Mouse (Mus musculus) bone marrow macrophage, adult 2 months (primary cell): ENCODE measurements around the gene Tdp2.

ENCODE experiments used
- CTCF ChIP-seq: IDR thresholded peaks from 2 replicates; pipeline ENCODE4 v1.5.1; 2012; ENCODE audit warnings: low read depth, mild to moderate bottlenecking, low read length, moderate library complexity
- POLR2A ChIP-seq: IDR thresholded peaks from 2 replicates; pipeline ENCODE4 v1.6.1; 2012; ENCODE audit warnings: mild to moderate bottlenecking, low read depth, low read length, borderline replicate concordance

DNA sequence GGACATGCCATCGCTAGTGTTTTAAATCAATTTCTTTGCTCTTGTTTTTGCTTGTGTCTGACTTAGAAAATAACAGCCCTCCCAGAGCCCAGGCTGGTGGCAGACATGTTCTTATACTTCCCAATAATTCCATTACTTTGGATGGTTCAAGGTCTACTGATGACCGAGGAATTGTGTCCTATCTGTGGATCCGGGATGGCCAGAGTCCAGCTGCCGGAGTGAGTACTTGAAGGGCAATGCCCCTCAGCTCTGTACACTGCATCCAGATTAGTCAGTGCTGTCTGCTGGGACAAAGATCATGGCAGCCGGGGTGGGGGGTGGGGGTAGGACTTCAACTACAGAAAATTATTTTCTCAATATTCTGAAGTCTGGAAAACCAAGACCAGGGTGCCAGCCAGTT is 49.2 kb downstream of the Tdp2 start:
- TF ChIP-seq CTCF (no peak), POLR2A (no peak)
